Mouse (Mus musculus): ENCODE results near the gene Ap3d1. TPM values are rescaled to one million over a fixed set of nuclear protein-coding genes. Genes with fewer than 3 reads are reported as not detected.

The Ap3d1 gene
- polyA plus RNA-seq, 1 experiment: 68.0 TPM

GRCm38 (mm10) chr10:80658194-80658840 lies 83.7 kb downstream of the Ap3d1 start:
- Histone ChIP-seq H3K79me2 (ENCODE audit: control insufficient read depth, insufficient read depth) (peaks cover 13% of the 10 kb centered on the region), H3K4me2 (ENCODE audit: low read depth) (no peak overlapping the region), H3K4me3 (no peak overlapping the region), H3ac (ENCODE audit: control insufficient read depth, insufficient read length) (no peak overlapping the region), H3K27me3 (ENCODE audit: control insufficient read depth, insufficient read depth, insufficient read length) (no peaks in the 10 kb centered on the region), H3K36me3 (ENCODE audit: control insufficient read depth, insufficient read depth) (no peaks in the 10 kb centered on the region)
- TF ChIP-seq MAX (IDR thresholded peaks at IDR 0.05; ENCODE audit: low read depth) (no peak), SRF (IDR thresholded peaks at IDR 0.05; ENCODE audit: control insufficient read depth, insufficient read length, low read depth) (no peak), TCF3 (IDR thresholded peaks at IDR 0.05; ENCODE audit: insufficient read length, low read depth) (no peak), MYOG (IDR thresholded peaks at IDR 0.05; ENCODE audit: control insufficient read depth in 1 of 3, insufficient read depth in 1 of 3, insufficient read length in 2 of 3, low read depth in 2 of 3) (no peak), CEBPB (IDR thresholded peaks at IDR 0.05; ENCODE audit: insufficient read depth, poor library complexity, severe bottlenecking) (no peak), REST (IDR thresholded peaks at IDR 0.05; ENCODE audit: insufficient read depth, insufficient read length) (no peak), USF1 (IDR thresholded peaks at IDR 0.05; ENCODE audit: low read depth) (no peak), POLR2AphosphoS2 (IDR thresholded peaks at IDR 0.05; ENCODE audit: insufficient read length, low read depth) (no peak), MYOD1 (IDR thresholded peaks at IDR 0.05; ENCODE audit: control insufficient read depth in 1 of 3, insufficient read length in 2 of 3, low read depth in 2 of 3) (no peak), TCF12 (IDR thresholded peaks at IDR 0.05; ENCODE audit: insufficient read depth, poor library complexity, severe bottlenecking) (no peak), POLR2A (IDR thresholded peaks at IDR 0.05; ENCODE audit: insufficient read length, low read depth) (no peak), E2F4 (IDR thresholded peaks at IDR 0.05; ENCODE audit: insufficient read depth) (no peak)

Other genes starting within 250 kb of the Ap3d1 start
- gene Onecut3, start 247.4 kb downstream of the Ap3d1 start, polyA plus RNA-seq (2012; fragmentation: generic; extraction: Trizol): not detected
- 0.08 TPM for gene Atp8b3, start 203.1 kb downstream of the Ap3d1 start, polyA plus RNA-seq (2012; fragmentation: generic; extraction: Trizol)
- gene Rexo1, start 180.7 kb downstream of the Ap3d1 start, polyA plus RNA-seq (2012; fragmentation: generic; extraction: Trizol): 18.8 TPM
- 16.0 TPM for gene Klf16, start 164.9 kb downstream of the Ap3d1 start, polyA plus RNA-seq (2012; fragmentation: generic; extraction: Trizol)
- 111 TPM for gene Abhd17a, start 151.9 kb downstream of the Ap3d1 start, polyA plus RNA-seq (2012; fragmentation: generic; extraction: Trizol)
- gene Scamp4, start 139.4 kb downstream of the Ap3d1 start, polyA plus RNA-seq (2012; fragmentation: generic; extraction: Trizol): 141 TPM
- 5.7 TPM for gene Adat3, start 139.4 kb downstream of the Ap3d1 start, polyA plus RNA-seq (2012; fragmentation: generic; extraction: Trizol)
- 1.0 TPM for gene Gm49322, start 136.2 kb downstream of the Ap3d1 start, polyA plus RNA-seq (2012; fragmentation: generic; extraction: Trizol)
- 178 TPM for gene Csnk1g2, start 119.4 kb downstream of the Ap3d1 start, polyA plus RNA-seq (2012; fragmentation: generic; extraction: Trizol)
- gene Btbd2, start 85.2 kb downstream of the Ap3d1 start, polyA plus RNA-seq (2012; fragmentation: generic; extraction: Trizol): 55.9 TPM
- 119 TPM for gene Mknk2, start 64.2 kb downstream of the Ap3d1 start, polyA plus RNA-seq (2012; fragmentation: generic; extraction: Trizol)
- 25.1 TPM for gene Mob3a, start 40.3 kb downstream of the Ap3d1 start, polyA plus RNA-seq (2012; fragmentation: generic; extraction: Trizol)
- gene Izumo4, start 40.1 kb downstream of the Ap3d1 start, polyA plus RNA-seq (2012; fragmentation: generic; extraction: Trizol): 1.9 TPM
- 20.6 TPM for gene Dot1l, start 12.9 kb upstream of the Ap3d1 start, polyA plus RNA-seq (2012; fragmentation: generic; extraction: Trizol)
- 93.1 TPM for gene Sf3a2, start 55.9 kb upstream of the Ap3d1 start, polyA plus RNA-seq (2012; fragmentation: generic; extraction: Trizol)
- 69.6 TPM for gene Plekhj1, start 56.4 kb upstream of the Ap3d1 start, polyA plus RNA-seq (2012; fragmentation: generic; extraction: Trizol)
- gene Amh, start 63.0 kb upstream of the Ap3d1 start, polyA plus RNA-seq (2012; fragmentation: generic; extraction: Trizol): 0.76 TPM
- 343 TPM for gene Jsrp1, start 71.2 kb upstream of the Ap3d1 start, polyA plus RNA-seq (2012; fragmentation: generic; extraction: Trizol)
- gene Oaz1, start 84.4 kb upstream of the Ap3d1 start, polyA plus RNA-seq (2012; fragmentation: generic; extraction: Trizol): 1,349 TPM
- gene Lingo3, start 101.8 kb upstream of the Ap3d1 start, polyA plus RNA-seq (2012; fragmentation: generic; extraction: Trizol): 0.05 TPM
- gene Lsm7, start 112.9 kb upstream of the Ap3d1 start, polyA plus RNA-seq (2012; fragmentation: generic; extraction: Trizol): 150 TPM
- 31.0 TPM for gene Sppl2b, start 113.0 kb upstream of the Ap3d1 start, polyA plus RNA-seq (2012; fragmentation: generic; extraction: Trizol)
- gene Tmprss9, start 129.6 kb upstream of the Ap3d1 start, polyA plus RNA-seq (2012; fragmentation: generic; extraction: Trizol): 0.05 TPM
- gene Timm13, start 158.7 kb upstream of the Ap3d1 start, polyA plus RNA-seq (2012; fragmentation: generic; extraction: Trizol): 225 TPM
- 65.2 TPM for gene Lmnb2, start 176.0 kb upstream of the Ap3d1 start, polyA plus RNA-seq (2012; fragmentation: generic; extraction: Trizol)
- 52.2 TPM for gene Gadd45b, start 187.8 kb upstream of the Ap3d1 start, polyA plus RNA-seq (2012; fragmentation: generic; extraction: Trizol)

Measured in myocyte (in vitro differentiated cells).